Mouse (Mus musculus) MEL-GATA-1-ER (cell line): ENCODE measurements around the gene Magi1.

ENCODE experiments used
- DNase-seq: peaks from one replicate; pipeline ENCODE4 v3.0.0-alpha.2; 2012; ENCODE audit warnings: low read depth; ENCODE audit errors: extremely low read depth

The Magi1 gene

DNA sequence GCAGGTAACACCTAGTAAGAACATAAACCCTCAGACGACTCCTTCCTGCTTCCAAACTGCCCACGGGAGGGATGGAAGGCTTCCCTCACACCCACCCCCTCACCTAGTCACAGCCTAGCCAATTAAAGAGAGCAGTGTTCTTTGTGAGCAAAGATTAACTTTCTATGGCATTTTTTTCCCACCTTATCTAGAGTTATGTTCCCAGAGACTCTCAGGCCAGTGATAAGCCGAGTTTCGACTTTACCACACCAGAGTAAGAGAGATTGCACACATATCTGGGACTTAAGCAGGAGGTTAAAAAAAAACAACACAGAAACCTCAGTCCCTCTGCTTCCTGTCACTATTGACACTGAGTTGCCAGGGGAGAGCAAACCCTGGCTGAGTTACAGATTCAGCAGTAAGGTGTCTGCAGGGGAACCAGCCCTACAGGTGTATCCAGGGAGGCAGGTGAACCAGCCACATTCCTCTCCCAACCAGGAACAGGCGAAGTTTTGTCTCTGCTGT, 80.0 kb downstream of the Magi1 start:
- no peak for DNase-seq

DNA sequence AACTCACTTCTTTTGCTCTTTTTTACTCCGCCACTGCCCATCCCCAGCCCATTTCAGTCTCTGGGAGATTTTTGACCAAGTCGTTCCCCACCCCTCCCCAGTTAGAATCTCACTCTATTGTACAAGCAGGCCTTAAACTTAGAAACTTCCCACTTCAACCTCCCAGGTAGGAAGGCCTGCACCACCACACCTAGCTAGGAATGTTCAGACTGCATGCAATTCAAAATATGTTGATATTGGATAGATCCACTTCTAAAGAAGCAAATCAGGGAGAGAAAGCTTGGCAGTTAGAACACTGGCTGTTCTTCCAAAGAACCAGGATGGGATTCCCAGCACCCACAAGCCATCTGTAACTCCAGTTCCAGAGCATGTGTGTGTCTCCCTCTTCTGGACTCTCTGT, 81.8 kb downstream of the Magi1 start:
- DNase-seq = no peak

DNA sequence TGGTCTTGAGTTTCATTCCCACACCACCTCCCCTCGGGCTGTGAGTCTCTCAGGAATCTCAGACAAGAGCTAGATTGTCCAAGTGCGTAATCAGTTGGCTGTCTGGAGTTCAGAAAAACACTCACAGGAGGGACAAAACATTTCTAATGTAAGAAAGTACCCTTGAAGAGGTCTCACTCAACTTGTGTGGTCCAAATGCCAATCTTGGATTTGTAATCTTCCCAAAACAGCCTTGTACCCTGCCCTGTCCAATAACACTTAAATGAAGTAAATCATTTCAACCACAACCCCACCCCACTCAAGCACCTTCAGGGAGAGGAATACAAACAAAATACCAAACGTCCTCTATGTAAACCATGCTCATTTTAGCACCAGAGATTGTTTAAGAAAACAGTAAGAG, 82.8 kb downstream of the Magi1 start:
- DNase-seq = no peak

DNA sequence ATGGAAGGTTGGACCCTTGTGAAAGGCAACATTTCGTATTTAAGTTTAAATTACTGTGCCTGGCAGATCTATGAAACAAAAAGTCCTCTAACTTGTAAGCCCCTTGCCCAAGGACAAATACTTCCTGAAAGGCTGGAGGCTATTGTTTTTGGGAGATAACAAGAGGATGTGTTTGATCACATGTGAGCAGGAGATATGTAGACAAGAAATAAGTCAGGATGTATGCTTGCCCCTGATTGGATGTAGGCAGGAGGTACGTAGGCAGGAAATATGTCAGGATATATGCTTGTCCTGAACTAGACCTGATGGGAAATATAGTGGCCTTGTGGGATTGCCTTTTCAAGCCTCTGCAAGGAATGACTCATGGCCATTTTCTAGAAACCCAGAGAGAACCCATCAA, 84.0 kb downstream of the Magi1 start:
- DNase-seq = no peak

DNA sequence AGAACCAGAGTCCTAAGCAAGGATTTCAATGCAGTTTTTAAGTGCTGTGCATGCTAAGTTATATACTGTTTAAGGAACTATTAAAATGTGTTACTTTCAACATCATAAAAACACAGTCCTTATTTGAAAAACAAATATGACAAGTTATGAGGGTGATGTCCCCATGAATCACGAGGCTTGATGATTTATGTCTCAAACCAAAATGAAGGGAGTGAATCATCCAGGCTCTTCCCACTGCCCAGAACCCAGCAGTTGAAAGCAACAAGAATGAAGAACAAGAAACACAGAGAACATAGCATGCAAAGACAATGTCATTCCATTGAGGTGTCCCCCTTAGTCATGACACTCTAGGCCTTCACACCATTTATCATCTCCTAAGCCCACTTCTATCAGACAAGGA, 85.9 kb downstream of the Magi1 start:
- DNase-seq = no peak

DNA sequence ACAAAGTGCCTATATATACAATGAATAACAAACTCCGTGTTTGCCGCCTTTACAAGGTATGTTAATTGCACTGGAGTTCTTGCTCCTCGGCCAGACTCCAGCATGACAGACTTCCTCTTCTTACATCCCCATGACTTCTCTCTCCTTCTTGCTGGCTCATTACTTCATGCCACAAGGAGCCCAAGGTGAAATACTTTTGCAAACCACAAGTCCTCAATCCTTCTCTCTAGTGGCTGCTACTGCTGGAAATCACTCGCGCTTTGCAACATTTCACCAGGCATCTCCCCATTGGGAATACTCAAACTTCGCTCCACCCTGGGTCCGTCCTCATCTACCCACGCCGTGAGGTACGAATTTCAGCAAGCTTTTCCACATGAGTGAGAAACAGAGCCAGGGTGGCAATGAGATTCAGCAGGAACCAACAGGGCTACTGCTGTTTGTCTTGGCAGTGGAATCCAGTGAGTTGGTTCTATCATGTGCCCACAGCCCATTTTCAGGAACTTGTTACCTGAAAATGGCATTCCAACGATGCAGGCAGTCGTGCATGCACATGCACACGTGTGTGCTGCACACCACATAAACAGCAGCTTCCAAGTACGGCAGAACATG, 88.3 kb downstream of the Magi1 start:
- no peak for DNase-seq

DNA sequence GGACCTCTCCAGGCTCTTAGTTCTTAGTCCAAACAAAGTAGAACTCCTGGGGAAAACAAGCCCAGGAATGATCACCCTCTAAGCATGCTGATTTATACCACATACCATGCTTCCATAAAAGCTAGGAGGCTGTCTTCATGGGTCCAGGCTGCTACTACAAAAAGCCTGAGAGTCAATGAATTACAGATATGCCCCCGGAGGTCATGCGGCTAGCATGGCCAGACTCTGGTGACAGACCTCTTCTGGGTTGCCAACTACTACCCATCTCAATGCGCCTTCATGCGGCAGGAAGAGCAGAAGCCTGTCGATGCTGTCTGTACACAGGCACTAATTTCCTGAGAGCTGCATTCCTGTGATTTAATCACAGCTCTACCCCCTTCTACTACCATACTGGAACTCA, 92.9 kb downstream of the Magi1 start:
- DNase-seq = no peak

DNA sequence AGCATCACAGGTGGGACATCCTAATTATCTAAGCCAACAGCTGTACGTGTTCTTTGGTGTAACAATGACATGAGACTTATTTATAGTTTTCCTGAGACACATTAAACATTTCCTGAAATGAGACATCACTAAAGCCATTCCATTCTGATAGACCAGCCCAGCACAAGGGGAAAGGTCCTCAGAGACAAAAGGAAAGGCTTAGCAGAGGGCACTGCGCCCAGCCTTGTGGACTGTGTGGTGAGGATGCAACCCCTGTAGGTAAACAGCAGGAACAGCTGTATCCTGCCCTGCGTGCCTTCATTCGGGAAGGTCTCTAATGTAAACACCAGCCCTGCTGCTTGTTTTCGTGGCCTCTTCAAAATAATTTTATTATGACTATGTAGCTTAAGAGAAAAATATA, 94.3 kb downstream of the Magi1 start:
- no peak for DNase-seq

DNA sequence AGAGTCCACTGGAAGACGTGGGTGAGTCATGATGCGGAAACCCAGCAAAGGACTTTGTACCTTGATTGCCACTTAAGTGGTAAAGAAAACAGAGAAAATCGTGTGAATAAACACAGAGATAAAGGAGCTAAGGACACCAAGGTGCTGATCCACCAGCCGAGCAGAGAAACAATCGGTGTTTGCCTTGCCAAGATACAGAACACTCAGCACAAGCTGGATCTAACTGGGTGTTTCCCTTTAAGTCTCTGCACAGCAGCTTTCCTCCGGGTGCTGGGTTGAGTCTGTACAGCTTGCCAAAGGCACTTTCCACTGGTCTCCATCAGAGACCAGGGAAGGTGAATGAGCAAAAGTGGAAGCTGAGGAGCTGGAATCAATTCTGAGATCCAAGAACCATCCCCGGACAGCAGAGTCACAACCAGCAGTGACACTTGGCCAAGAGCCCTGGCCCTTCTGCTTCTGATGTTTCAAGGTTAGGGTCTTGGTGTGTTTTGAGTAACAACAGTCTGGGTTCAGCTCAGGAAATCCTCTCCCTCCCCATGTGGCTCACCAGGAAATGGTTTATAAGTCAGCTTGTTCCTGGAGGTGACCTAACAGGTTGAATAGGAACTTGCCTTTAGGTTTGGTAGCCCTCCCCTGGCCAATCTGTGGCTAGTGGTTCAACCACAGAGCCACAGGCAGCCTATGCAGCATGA, 96.9 kb downstream of the Magi1 start:
- no peak for DNase-seq

DNA sequence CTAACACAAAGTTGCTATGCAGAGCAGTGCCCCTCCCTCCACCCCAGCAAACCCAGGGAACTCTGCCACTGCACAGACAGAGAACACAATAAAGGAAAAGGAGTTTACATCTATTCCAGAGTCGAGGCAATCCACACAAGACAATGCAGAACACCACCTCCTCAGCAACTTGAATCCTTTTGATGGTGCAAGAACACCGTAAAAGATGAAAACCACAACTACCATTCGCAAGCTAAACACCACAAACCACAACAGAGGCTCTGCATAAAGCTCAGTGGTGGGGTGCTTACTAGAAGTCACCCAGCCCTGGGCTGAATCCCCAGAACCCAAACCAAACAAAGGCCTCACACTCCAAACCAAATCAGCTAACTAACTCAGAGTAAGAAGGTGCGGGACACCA, 99.4 kb downstream of the Magi1 start:
- no peak for DNase-seq

DNA sequence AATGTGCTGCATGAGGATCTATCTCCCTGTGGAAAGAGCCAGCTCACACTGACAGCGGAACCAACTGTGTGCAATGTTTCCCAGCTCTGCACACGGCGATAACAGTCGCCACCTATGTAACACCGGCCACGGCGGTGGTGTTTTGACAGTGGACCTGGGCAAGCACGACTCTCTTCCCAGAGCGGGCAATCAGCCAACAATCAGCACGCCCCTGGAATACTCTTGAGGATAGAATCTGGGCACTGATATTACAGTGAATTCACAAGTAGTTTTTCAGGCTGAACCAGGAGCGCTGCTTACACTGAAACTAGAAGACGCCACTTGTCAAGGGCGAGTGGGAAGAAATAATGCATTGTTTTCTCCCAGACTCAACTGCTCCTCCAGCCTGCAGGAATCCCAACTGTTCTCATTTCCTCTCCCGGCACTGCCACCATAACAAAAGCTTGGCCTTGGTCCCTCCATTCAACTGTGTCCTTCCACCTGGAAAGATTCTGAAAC, 100.3 kb downstream of the Magi1 start:
- DNase-seq = no peak

DNA sequence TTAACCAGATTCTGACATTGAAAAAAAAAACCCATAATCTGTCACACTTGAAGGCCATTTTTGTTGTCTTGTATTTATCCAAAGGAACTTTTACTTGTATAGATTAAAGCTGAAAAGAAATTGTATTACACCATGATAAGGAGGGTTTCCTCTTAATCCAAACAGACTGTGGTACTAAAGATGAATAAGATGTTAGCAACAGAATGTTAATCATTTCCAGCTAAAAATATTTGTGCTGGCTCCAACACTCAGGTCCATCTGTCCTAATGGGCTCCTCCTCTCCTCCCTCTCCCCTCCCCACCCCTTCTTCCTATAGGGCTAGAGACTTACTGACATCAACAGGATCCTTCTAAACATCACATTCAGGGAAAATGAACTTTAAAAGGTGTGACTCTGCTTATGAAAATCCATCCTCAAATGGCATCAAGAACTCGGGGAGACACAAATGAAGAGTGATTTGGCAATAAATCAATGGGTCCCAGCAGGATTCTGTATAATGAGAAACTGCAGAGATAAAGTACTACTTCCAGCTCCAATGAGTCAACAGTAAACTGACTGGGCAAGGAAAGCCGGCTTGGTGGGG, 102.0 kb downstream of the Magi1 start:
- no peak for DNase-seq

DNA sequence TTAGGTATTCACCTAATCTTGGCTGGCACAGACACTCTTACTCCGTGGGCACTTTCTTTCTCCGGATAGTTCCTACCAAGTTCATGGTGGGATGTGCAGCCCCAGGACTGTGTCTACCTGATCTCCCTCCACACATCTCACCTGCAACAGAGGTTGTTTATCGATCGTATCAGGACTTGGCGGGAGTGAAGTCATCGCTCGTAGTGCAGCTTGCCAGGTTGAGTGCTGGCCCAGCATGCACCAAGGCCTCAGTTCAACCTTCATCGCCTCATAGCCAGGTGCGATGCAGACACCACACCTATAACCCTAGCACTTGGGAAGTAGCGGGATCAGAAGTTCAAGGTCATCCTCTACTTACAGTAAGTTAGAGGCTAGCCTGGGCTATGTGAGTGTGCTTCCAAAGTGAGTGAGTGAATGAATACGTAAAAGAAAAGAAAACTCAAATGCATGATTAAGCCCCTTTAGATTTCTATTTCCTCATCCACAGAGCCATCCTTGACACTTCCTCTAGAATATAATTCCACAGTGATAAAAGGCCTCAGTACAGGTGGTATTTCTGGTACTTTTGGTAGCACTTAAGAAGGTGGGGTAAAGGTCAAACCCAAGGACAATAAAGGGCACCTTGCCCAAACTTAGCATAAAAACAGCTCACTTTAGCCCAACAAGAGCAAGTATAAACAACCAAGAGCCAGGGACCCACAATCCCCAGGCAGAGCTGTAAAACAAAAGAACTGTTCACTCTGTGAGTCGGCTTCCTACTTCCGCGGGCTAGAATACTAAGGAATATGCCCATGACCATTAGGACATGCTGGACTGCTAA, 103.2 kb downstream of the Magi1 start:
- no peak for DNase-seq

DNA sequence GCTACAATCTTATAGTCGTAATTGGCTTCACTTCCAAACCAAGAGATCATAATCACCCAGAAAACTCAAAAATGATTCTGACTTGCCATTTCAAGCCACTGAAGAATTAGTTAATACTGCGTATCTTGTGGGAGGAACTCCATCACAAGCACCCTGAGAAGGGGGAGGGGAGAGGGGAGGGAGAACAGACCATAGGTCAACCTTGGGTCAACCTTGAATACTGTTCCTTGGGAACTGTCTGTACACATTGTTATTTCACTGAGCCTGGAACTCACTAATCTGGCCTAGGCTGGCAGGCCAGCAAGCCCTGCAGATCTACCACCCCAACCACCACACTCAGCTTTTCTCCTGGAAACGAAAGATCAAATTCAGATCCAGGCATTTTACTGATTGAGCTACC, 106.2 kb downstream of the Magi1 start:
- DNase-seq = no peak

DNA sequence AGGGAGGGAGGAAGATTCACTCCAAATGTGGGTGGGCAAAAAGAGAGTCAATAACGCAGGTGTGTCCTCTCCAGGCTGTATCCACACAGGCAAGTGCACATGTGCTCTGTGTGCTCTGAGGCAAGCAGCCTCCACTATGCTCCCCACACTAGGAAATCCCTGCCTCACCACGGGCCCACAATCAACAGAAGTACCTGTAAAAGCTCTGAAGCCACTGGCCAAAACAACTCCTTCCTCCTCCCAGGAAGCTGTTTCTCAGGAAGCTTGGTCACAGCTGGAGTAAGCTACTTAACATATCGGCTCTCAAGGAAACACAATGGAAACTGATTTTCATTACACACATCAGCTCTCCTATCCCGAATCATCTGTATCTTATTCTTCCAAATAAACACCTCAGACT, 107.0 kb downstream of the Magi1 start:
- no peak for DNase-seq

DNA sequence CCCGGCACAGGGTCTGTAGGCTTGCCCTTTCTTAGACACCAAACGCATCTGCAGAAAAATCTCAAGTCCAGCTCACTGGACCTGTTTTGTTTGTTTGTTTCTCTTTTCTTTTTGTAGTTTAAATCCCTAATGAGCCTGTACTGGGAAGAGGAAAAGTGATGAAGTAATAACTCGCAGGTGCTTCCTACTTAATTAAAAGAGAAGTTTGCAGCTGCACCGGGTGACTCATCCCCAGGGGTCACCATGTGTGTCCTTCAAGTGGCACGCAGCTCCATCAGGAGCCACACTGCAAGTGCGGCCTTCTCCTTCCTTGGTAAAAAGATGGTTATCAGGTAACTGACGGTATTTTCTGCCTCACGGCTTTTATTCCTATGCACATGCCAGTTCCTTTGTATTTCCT, 112.5 kb downstream of the Magi1 start:
- no peak for DNase-seq

DNA sequence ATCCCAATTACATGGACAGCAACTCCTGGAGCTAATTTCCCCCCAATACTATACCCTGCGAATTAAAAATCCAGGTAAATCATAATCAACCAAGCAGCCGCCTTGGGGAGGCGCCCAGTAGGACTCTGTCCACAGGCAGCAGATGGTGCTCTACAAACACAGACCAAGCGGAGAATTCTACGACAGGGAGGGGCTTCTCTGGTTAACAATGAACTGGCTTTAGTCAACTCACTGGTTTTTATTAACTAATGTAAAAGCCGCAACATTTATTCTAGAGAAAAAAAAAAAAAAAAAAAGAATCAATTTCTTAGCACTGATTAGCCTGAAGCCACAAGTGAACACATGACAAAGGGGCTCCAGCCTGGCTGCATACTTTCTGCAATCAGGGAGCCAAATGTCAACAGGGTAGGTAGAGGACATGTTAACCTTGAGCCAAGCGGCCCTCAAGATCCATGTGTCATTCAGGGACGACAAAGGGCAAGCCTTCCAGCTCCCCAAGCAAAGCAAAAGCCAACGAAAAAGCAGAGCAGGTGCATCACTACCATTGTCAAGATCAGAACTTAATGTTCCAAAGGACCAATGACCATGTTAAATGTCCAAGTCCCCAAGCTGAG, 114.0 kb downstream of the Magi1 start:
- DNase-seq = no peak

DNA sequence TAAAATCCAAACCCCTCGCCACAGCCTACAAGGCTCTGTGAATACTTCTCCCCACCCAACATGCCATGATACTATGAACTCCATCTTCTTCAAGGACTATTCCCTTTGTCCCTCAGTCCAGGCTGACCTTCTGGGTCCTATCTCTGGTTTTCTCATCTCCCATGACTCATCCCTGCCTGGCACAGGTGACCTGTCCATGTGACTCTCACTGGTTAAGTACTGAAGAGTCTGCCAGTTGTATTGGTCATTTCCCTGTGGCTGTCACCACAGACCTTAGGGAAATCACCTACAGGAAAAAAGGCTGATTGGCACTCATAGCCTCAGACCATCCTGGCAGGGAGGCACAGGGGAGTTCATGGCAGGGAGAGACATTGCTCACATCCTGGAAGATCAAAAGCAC, 117.8 kb downstream of the Magi1 start:
- DNase-seq = no peak

DNA sequence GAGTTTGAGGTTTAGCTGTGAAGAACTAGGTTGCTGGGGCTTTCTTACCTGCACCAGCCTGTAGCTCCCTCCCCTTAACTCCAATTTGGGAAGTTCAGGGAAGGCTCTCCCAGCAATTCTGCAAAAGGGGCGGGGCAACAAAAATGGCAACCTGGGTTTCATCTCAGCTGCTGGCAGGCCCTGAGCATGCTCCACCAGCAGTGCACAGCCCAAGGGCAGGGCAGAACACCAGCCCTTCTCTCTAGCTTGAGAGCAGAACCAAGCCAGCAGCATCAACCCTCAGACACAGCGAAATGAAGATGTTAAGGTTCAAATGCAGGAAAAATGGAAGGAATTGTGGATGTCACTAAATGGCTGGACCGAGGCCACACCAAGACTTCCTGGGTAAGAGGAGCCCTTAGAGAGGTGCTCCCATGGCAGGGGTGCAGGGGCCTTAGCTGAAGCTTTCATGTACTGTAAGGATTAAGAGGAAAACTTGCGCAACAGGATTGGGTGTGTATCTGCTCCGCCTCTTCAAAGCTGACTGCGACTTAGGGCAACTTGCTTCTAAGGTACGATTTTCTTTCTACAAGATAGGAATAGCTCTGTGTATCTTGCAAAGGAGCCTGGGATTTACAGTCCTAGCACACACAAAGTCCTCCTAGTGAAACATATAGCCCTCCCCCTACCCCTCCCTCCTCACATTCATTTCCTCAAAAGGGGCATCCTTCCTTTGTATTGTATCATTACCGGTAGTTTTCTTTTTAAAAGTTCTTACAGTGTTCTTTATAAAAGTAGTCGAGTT, 118.8 kb downstream of the Magi1 start:
- no peak for DNase-seq

DNA sequence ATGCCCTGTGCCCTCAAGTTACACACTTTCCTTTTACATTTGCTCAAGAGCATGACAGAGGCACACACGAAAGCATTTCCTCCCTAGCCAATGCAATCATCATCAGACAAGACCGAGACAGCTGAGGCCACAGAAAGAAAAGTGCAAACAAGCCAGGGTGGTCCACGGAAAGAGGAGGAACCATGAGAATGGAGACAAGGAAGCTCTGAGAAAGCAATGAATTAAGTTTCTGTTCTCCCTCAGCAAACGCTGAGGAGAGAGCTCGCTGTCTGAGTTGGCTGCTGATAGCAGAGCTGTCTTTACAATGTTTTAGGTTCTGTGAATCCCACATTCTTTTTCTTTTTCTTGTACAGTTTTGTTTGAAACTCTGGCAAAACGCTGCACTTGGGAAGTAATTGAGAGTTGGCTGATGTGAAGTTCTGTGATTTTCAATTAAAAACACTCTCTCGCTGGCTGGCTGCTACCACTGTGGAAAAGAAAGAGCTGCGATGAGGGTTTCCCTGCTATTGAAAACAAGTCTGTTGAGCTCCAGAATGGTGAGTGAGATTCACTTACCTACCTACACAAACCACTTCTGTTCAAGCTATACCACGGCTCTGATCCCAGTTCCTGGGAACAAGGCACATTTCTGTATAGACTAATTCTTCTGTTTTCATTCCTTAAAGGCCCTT, 120.3 kb downstream of the Magi1 start:
- DNase-seq = no peak
